Mouse (Mus musculus): Measurements from ENCODE around the gene Ptgis. TPM values are rescaled to one million over a fixed set of nuclear protein-coding genes. Genes with fewer than 3 reads are reported as not detected.

Ptgis gene
- polyA plus RNA-seq, 1 experiment from 2014 or later: 15.1 TPM

- Histone ChIP-seq H3K36me3 (ENCODE audit: control insufficient read depth, insufficient read depth, low read length) (no peaks in the 10 kb centered on the region), H3K9me3 (ENCODE audit: control insufficient read depth, low read length) (no peaks in the 10 kb centered on the region), H3K4me3 (ENCODE audit: low read depth, low read length) (no peak overlapping the region), H3K9ac (ENCODE audit: low read length) (no peak overlapping the region), H3K27me3 (replicated peaks; ENCODE audit: control insufficient read depth, insufficient read depth, low read length) (no peaks in the 10 kb centered on the region), H3K4me1 (replicated peaks; ENCODE audit: control insufficient read depth, insufficient read depth, low read length) (no peaks in the 10 kb centered on the region; the same call in 1 of the 2 replicates), H3K4me2 (ENCODE audit: low read length) (no peak overlapping the region), H3K27ac (ENCODE audit: low read depth) (no peak overlapping the region)
- WGBS: 44% methylated on average over 16 of the region's 16 CpGs
- no peak for ATAC-seq (replicated peaks; ENCODE audit: low FRiP score, low TSS enrichment, low read depth)
- DNase-seq (ENCODE audit: low spot score): no peak
Measured at GRCm38 (mm10) chr2:167201463-167202291, 38.7 kb downstream of the Ptgis start.

GRCm38 (mm10) chr2:167198660-167199427, 41.6 kb downstream of the Ptgis start:
- H3K4me2 ChIP-seq (ENCODE audit: low read length): no peak overlapping the region
- 37% methylated on average over 13 of the region's 13 CpGs for WGBS
- H3K27me3 ChIP-seq (replicated peaks; ENCODE audit: control insufficient read depth, insufficient read depth, low read length): no peaks in the 10 kb centered on the region
- no peaks in the 10 kb centered on the region for H3K36me3 ChIP-seq (ENCODE audit: control insufficient read depth, insufficient read depth, low read length)
- no peak for ATAC-seq (replicated peaks; ENCODE audit: low FRiP score, low TSS enrichment, low read depth)
- H3K4me3 ChIP-seq (ENCODE audit: low read depth, low read length): no peak overlapping the region
- no peak overlapping the region for H3K9ac ChIP-seq (ENCODE audit: low read length)
- no peak overlapping the region for H3K27ac ChIP-seq (ENCODE audit: low read depth)
- H3K4me1 ChIP-seq (replicated peaks; ENCODE audit: control insufficient read depth, insufficient read depth, low read length): no peaks in the 10 kb centered on the region; the same call in 1 of the 2 replicates
- no peaks in the 10 kb centered on the region for H3K9me3 ChIP-seq (ENCODE audit: control insufficient read depth, low read length)
- DNase-seq (ENCODE audit: low spot score): no peak

GRCm38 (mm10) chr2:167193361-167193760, 47.0 kb downstream of the Ptgis start:
- Histone ChIP-seq H3K9me3 (ENCODE audit: control insufficient read depth, low read length) (no peaks in the 10 kb centered on the region), H3K27ac (ENCODE audit: low read depth) (no peak overlapping the region), H3K4me2 (ENCODE audit: low read length) (no peak overlapping the region), H3K27me3 (replicated peaks; ENCODE audit: control insufficient read depth, insufficient read depth, low read length) (peaks cover 20% of the 10 kb centered on the region), H3K9ac (ENCODE audit: low read length) (no peak overlapping the region), H3K4me3 (ENCODE audit: low read depth, low read length) (no peak overlapping the region), H3K36me3 (ENCODE audit: control insufficient read depth, insufficient read depth, low read length) (no peaks in the 10 kb centered on the region), H3K4me1 (replicated peaks; ENCODE audit: control insufficient read depth, insufficient read depth, low read length) (peaks cover 10% of the 10 kb centered on the region)
- ATAC-seq (replicated peaks; ENCODE audit: low FRiP score, low TSS enrichment, low read depth): no peak
- no peak for DNase-seq (ENCODE audit: low spot score)
- WGBS: 85% methylated on average over 3 of the region's 3 CpGs

GRCm38 (mm10) chr2:167190076-167190399, 50.4 kb downstream of the Ptgis start, which contains the start of gene Kcnb1:
Kcnb1 (minus strand) TSS chr2:167190155.
- DNase-seq (ENCODE audit: low spot score): peak; percentile 85

GRCm38 (mm10) chr2:167189291-167190075, 50.9 kb downstream of the Ptgis start:
- DNase-seq (ENCODE audit: low spot score): peak; percentile 69

More at GRCm38 (mm10) chr2:167190076-167190399, 50.4 kb downstream of the Ptgis start, which contains the start of gene Kcnb1:
- under 1% methylated on average over 41 of the region's 41 CpGs for WGBS
- H3K27ac ChIP-seq (ENCODE audit: low read depth): no peak within 1 kb of the TSS; the same call in 1 of the 2 replicates
- H3K4me3 ChIP-seq (ENCODE audit: low read depth, low read length): peak within 1 kb of the TSS; percentile 47
- H3K4me2 ChIP-seq (ENCODE audit: low read length): peak within 1 kb of the TSS; percentile 68
- H3K27me3 ChIP-seq (replicated peaks; ENCODE audit: control insufficient read depth, insufficient read depth, low read length): peaks cover 32% of the 10 kb centered on the region
- no peaks in the 10 kb centered on the region for H3K36me3 ChIP-seq (ENCODE audit: control insufficient read depth, insufficient read depth, low read length)
- peak; percentile 65 for ATAC-seq (replicated peaks; ENCODE audit: low FRiP score, low TSS enrichment, low read depth)
- peaks cover 10% of the 10 kb centered on the region for H3K4me1 ChIP-seq (replicated peaks; ENCODE audit: control insufficient read depth, insufficient read depth, low read length)
- no peaks in the 10 kb centered on the region for H3K9me3 ChIP-seq (ENCODE audit: control insufficient read depth, low read length)
- peak within 1 kb of the TSS; percentile 30 for H3K9ac ChIP-seq (ENCODE audit: low read length)

GRCm38 (mm10) chr2:167188315-167189207, 51.8 kb downstream of the Ptgis start:
- no peak overlapping the region for H3K27ac ChIP-seq (ENCODE audit: low read depth)
- H3K9me3 ChIP-seq (ENCODE audit: control insufficient read depth, low read length): no peaks in the 10 kb centered on the region
- H3K27me3 ChIP-seq (replicated peaks; ENCODE audit: control insufficient read depth, insufficient read depth, low read length): peaks cover 32% of the 10 kb centered on the region
- peak; percentile 96 for DNase-seq (ENCODE audit: low spot score)
- no peak overlapping the region for H3K9ac ChIP-seq (ENCODE audit: low read length)
- 10% methylated on average over 76 of the region's 83 CpGs for WGBS
- H3K4me1 ChIP-seq (replicated peaks; ENCODE audit: control insufficient read depth, insufficient read depth, low read length): peaks cover 10% of the 10 kb centered on the region
- H3K4me2 ChIP-seq (ENCODE audit: low read length): peak overlapping the region; percentile 68
- peak overlapping the region; percentile 47 for H3K4me3 ChIP-seq (ENCODE audit: low read depth, low read length)
- no peaks in the 10 kb centered on the region for H3K36me3 ChIP-seq (ENCODE audit: control insufficient read depth, insufficient read depth, low read length)
- peak; percentile 72 for ATAC-seq (replicated peaks; ENCODE audit: low FRiP score, low TSS enrichment, low read depth)

More at GRCm38 (mm10) chr2:167189291-167190075, 50.9 kb downstream of the Ptgis start:
- Histone ChIP-seq H3K36me3 (ENCODE audit: control insufficient read depth, insufficient read depth, low read length) (no peaks in the 10 kb centered on the region), H3K4me2 (ENCODE audit: low read length) (peak overlapping the region; percentile 68), H3K27ac (ENCODE audit: low read depth) (no peak overlapping the region; the same call in 1 of the 2 replicates), H3K9me3 (ENCODE audit: control insufficient read depth, low read length) (no peaks in the 10 kb centered on the region), H3K4me3 (ENCODE audit: low read depth, low read length) (peak overlapping the region; percentile 47), H3K9ac (ENCODE audit: low read length) (peak overlapping the region; percentile 30), H3K4me1 (replicated peaks; ENCODE audit: control insufficient read depth, insufficient read depth, low read length) (peaks cover 10% of the 10 kb centered on the region), H3K27me3 (replicated peaks; ENCODE audit: control insufficient read depth, insufficient read depth, low read length) (peaks cover 32% of the 10 kb centered on the region)
- WGBS: 1% methylated on average over 60 of the region's 91 CpGs
- peak; percentile 28 for ATAC-seq (replicated peaks; ENCODE audit: low FRiP score, low TSS enrichment, low read depth)

- Histone ChIP-seq H3K27me3 (replicated peaks; ENCODE audit: control insufficient read depth, insufficient read depth, low read length) (peaks cover 32% of the 10 kb centered on the region), H3K36me3 (ENCODE audit: control insufficient read depth, insufficient read depth, low read length) (no peaks in the 10 kb centered on the region), H3K4me1 (replicated peaks; ENCODE audit: control insufficient read depth, insufficient read depth, low read length) (peaks cover 10% of the 10 kb centered on the region), H3K4me2 (ENCODE audit: low read length) (no peak overlapping the region), H3K9ac (ENCODE audit: low read length) (no peak overlapping the region), H3K27ac (ENCODE audit: low read depth) (no peak overlapping the region), H3K9me3 (ENCODE audit: control insufficient read depth, low read length) (no peaks in the 10 kb centered on the region), H3K4me3 (ENCODE audit: low read depth, low read length) (no peak overlapping the region)
- WGBS: 80% methylated on average over 5 of the region's 5 CpGs
- DNase-seq (ENCODE audit: low spot score) (no peak), ATAC-seq (replicated peaks; ENCODE audit: low FRiP score, low TSS enrichment, low read depth) (no peak)
Measured at GRCm38 (mm10) chr2:167187119-167187518, 53.3 kb downstream of the Ptgis start.
